Mouse (Mus musculus): ENCODE data around the gene Parp14.

DNA sequence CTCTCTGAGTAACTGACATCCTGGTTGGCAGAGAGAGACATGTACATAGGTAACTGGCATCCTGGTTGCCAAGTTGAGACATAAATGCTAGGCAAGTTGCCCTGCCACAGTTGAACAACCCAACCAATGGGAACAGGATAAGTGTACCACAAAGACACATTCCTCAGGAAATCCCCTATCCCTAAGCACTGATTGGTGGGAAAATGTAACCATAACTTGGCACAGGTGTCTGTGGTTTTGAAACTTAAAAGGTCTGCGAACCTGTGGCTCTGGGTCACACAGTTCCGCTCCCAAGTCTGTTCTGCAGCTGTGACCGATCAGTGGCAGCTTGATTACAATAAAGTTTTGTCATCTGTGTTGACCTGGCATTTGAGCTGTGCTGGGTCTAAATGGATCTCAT, 34.0 kb upstream of the Parp14 start:
- TF ChIP-seq CTCF (IDR thresholded peaks at IDR 0.05; ENCODE audit: low read depth) (no peak), EP300 (IDR thresholded peaks at IDR 0.05; ENCODE audit: low read depth) (no peak)

Data from liver, embryonic 14.5 days (tissue).